Mouse (Mus musculus): ENCODE results near the gene Npy1r.

Gene Npy1r

DNA sequence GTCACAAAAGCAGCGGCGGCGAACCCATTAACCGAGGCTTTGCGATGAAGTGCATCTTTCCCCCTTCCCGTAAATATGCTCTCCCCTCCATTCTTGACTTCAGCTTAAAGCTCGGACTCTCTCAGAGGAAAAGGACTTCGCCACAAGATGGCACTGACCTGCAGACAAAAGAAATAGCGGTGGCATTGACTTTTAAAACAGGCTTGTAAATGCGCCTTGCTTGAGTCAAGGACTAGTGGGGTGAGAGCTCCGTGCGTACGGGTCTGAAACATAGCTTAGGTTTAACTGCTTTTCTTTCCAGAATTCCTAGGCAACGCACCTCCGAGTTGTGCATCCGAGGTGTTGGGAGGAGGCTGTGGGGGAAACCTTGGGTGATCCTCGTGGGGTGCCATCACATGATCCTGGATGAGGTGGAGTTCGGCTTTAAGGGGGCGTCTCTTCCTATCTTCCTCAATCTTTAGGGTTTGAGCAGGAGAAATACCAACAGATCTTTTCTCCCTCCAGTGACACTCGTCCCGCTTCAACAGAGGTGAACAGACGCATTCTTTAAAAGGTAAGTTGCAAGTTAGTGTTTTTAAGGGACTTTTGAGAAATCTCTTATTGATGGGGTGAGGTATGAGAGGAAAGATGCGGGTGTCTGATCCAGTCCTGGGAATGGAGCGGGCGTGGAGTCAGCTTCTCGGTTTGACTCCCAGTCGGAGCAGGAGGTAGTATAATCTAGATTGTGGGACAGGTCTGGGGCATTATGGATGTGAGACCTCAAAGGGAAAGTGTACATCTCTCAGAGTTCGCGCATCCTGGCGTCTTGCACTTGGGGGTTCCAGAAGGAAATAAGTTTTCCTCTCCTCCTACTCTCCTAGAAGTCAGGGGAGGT, at the start of gene Npy1r:
Npy1r (plus strand) TSS at position 223 of the 874 bp plus-strand sequence.
- DNase-seq: no peak

DNA sequence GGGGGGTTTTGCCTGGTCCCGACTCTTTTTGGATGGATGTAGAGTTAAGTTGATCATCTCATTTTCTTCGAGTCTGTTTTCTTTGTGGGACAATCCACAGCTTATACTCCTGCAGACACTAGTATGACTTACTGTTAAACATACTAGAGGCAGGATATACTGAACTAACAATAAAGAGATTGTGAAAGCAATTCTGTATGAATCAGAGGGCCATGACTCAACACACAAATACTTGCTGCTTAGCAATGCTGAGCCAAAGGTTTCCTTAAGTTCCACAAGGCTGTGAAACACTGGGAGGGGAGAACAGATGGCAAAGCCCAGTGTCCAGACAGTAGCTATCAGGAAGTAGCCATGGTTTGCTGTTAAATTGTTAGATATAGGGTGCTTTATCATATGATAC, 15.7 kb upstream of the Npy1r start:
- DNase-seq: no peak

DNA sequence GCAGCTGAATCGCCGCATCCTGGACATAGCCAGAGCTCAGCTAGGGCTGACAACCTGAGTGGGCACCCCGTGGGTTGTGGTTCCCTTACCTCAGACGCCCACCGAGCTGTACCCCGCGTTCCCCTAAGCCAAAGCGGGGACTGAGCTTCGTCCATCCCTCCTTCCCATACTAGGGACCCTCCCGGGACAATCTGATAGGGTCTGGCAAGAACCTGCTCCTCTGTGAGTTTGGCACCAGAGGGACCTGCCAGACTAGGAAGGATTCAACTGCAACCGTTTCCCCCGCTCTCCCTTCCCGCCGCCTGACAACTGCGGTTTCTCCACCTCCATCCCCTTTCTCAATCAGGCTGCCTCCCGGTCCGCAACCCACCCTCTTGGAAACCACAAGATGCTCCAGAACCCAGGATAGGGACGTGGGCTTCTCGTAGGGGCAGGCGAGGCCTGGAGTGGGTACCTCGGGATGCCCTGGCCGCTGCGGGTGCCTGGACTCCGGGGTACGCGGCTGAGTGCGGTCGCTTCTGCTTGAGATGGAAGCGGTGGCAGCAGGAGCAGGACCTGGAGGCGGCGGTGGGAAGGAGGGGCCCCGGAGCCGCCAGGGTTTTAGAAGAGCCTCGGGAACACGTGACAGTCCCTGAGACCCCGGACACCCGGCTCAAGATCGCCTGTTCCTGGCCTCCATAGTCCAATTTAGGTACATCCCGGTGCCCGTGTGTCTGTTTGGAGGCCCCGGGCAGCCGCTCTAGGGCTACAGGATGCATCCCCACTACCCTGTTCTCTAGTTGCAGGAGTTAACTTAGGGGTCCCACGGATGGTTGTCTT, 9.3 kb upstream of the Npy1r start, which contains the start of gene Npy5r:
Npy5r (minus strand) TSS at position 618 of the 819 bp plus-strand sequence.
- DNase-seq: no peak

DNA sequence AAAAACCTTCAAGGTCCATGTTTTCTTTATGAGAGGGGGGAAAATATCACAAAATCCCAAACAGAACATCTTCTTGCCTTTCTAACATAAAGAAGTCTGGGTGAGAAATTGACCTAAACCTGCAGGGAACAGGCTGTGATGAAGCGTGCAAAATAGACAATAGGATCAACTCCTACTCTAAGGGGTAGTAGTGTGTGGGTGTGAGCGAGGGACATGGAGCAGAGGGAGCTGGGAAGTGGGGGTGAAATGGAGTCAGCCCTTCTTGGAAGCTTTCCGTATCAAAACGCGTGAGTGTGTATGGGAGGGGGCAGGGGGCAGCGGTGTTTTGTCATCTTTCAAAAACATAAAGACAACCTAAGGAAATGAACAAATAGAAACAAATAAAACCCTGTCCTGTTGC, 8.6 kb upstream of the Npy1r start:
- DNase-seq: no peak

DNA sequence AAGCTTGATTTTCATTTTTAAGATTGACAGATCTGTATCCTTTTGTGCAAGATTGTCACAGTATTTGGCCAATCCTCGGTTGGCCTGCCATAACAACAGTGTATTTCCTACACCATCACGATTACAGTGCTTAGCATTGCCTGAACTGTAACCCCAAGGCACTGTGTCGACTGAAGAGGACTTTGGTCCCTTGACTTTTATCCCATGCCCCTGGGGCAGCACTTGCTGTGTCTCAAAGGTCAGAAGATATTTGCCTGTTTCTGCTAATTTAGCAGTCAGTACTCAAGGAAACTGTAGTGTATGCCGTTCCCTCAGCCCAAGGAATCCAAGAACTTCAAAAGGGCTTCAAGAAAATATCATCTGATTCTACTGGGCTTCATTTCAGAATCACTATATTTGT, 8.2 kb upstream of the Npy1r start:
- DNase-seq: no peak

DNA sequence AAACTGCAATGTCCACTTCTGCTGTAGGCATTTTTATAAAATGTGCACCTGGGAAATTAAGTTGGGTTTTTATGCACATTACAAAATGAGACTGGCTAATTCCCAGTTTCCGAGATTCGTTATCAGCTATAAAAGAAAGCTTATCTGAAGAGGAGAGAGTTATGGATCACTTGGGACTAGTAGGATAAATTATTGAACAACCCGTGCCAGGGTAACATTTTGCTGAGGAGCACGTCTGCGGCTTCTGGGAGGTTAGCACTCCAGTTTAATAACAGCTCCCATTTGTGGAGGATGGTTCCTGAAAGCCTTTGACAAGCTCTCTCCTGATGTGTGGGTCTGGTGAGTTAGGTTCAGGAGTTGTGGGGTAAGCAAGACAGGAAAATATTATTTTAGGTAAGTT, 6.6 kb upstream of the Npy1r start:
- DNase-seq: no peak

DNA sequence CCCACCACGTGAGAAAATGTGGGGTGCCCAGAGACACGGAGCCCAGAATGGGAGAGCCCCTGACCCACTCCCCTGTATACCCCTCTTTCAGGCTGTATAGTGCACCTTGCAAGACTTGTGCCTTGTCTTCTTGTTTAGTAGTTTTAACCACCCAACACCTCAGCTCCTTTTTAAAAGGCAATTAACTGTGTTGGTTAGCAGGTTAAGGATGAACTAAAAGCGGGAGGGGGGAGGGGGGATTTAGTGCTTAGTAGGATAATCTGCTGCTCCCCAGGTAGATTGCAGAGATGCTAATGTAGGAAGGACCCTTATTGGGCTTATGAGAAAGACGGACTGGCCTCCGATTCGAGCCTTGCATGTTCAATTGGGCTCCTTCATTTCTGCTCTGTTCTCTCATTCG, 1.0 kb downstream of the Npy1r start:
- DNase-seq: no peak

DNA sequence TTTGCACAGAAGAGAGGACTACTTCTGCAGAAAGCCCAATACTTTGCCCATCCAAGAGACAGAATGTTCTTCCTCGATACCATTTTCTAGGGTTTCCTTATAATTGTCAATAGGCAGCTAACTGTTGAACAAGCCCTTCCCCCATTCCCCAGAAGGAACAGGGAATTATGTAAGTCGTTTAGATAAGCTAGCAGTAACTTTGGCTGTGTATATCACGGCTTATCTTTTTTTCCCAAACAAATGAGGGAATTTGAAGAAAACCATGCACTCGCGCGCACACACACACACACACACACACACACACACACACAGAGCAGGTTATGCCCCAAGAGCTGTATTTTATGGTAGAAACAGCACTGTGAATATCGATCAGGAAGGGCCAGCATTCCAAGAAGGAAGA, 1.8 kb downstream of the Npy1r start:
- no peak for DNase-seq

DNA sequence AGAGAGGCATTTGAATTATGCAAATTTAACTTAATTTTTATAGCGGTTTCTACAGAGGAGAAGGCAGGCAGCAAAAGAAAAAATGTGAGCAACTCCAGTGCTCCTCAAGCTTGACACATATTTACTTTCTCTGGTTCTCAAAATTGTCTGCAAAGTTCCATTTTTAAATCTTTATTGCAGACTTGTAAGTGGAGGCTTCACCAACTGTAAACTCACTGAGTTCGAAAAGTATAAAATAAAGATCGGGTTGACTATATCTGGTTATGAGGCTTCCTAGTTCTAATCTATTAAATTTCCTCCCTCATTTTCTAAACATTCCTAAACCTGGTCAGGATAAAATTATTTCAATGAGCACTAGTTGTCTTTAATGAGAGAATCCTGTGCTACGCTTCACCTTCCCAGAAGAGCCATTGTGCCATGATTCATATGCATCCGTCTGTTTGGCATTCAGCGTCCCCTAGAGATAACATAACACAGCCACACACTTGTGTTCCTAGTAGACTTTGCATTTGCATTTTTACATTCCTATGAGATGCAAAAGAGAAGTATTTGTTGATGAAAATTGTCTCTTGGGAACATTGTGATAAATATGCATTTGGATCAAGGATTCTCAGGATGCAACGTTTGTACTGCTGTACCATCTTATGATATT, 17.5 kb downstream of the Npy1r start:
- no peak for DNase-seq

DNA sequence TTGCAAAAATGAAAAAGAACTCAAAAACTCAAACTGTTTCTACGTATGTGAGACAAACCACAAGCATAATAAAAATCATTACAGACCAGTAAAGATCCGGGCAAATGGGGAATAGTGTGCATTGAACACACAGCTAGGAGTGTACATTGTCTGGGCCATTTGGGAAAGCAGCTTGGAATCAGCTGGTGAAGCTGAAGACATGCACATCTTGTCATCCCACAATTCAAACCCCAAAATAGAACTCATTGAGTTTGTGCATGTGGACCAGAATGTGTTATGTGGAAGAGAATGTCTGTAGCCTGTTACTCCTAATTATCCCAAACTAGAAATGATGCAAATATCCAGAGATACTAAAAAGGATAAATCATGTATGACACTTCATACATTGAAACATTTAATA, 25.8 kb downstream of the Npy1r start:
- no peak for DNase-seq

DNA sequence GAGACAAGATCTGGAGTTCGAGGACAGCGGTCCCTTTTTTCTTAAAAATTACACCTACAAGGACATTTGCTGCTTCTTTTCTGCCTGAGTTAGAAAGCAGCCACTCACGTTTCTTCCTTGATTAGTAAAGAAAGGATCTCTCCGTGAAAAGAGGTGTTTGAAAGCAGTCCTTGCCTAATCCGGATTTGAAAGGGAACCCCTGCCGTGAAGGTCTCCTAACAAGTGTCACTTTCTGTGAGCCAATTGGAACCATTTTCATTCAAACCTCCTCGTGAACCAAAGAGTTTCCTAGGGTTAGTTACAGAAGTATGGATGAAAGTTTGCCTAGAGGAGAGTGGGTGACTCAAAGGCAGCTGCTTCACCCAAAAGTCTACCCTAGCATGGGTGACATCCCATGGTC, 32.5 kb downstream of the Npy1r start:
- no peak for DNase-seq

DNA sequence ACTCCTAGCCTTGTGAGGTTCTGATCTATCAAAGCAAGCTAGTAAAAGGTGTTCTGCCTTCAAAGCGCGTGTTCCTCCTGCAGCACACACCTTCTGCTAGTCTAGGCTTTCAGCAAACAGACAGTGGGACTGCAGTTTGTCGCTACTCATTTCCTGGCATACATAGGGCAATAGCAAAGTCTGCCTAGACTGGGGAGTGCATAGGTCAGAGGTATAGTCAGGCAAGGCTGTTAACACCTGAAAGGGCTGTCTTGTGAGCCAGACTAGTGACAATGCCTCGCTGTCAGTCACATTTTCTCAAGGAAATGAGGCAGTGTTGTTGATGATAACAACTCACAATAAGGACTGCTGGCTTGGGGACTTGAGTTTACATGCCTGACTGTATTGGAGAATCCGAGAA, 35.0 kb downstream of the Npy1r start:
- DNase-seq: no peak

DNA sequence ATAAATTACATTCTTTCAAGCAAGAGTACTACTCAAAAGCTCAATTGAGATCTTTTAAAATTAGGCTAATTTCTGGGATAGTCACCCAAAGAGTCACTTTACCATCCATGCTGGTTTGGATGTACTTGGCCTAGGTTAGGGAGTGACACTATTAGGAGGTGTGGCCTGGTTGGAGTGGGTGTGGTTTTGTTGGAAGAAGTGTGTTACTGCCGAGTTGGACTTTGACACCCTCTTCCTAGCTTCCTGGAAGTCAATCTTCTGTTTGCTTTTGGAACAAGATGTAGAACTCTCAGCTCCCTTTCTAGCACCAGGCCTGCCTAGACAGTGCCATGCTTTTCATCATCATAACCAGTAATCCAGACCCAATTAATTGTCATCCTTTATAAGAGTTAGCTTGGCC, 45.4 kb downstream of the Npy1r start:
- DNase-seq: no peak

DNA sequence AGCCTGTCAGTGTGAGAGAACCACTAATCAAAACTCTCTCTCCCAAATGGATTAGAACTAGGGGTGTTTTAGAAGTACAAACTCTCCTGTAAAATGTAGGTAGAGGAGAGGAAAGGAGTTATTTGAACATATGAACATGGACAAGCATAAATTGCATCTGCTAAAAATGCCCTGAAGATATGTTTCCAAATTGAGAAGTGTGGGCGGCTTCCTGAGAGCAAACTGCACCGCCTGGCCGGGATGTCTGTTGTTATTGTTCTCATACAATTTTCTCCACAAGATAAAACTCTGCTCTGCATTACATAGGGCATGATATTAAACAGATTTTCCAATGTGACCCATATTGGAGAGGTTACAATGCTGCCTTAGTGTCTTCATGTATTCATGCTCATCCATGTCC, 48.6 kb downstream of the Npy1r start:
- no peak for DNase-seq

DNA sequence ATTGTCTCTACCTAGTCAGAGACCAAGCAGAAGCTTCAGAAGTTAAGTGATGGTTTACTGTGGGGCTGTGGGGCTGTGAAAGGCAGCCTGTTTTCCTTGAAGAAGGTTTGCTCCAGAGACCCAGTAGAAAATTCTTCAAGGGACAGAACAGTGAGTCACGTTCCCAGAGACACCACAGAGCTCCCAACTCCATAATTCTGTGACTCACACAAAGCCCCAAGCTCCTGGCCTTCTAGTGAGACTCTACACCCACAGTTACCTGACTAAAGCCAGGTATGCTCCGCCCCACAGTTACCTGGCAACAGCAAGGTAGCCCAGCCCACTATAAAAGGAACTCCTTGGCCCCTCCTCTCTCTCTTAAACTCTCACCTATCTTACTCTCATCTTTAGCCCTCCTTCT, 54.6 kb downstream of the Npy1r start:
- no peak for DNase-seq

DNA sequence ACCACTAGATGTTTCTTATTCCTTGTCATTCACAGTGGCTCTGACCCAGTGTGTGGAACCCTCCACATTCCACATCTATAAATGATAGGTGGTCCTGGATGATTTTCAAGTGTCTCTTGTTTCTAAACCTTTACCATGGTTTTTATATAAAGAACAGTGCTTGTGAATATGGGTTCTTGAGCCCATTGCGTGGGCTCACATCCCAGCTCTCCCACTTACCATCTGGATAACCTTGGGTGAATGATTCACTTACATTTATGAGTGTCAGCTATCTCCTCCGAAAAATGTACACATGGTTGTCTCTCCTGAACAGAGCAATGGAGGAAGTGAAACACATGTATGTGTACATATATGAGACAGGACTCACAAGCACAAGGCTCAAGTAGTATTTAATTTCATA, 59.2 kb downstream of the Npy1r start:
- DNase-seq: no peak

All from thymus, postnatal 14 days (tissue).